Mouse (Mus musculus) heart, adult 8-10 months (tissue): ENCODE results near the gene Wdr24. TPM values are rescaled to one million over a fixed set of nuclear protein-coding genes. Genes with fewer than 3 reads are reported as not detected.

Experiments used
- DNase-seq: peaks from one replicate; pipeline ENCODE4 v3.0.0; 2022; ENCODE audit warnings: low spot score
- microRNA-seq: library from miRNA; unstranded; fragments of <30 nt; microRNA quantifications from one replicate; pipeline ENCODE4 v1.2.0, GENCODE M21; 2022
- total RNA-seq, 4 experiments: library from RNA; stranded (reverse); gene quantifications; 2 replicates each; pipeline ENCODE4 v1.2.4; 2022

The Wdr24 gene
- total RNA-seq, 4 experiments from 2014 or later: 11.2 to 12.6 (median 12.1) TPM

DNA sequence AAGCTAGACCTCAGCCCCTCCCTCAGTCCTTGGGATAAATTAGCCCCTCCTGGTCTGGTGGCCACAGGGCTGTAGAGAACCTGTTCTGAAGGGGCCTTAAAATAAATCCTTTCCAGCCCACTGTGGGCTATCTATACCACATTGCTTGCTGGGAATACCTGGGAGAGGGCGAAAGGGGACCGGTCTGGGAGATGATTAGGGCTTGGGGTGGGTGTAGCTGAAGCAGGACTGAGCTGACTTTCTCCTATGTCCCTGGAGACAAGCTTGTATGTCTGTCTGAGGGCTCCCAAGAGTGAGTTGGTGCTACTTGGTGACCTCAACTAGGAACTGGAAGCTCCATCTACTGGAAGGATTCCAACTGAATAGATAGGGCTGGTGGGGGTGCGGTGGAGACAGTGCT lies 53.6 kb downstream of the Wdr24 start:
- DNase-seq: no peak

DNA sequence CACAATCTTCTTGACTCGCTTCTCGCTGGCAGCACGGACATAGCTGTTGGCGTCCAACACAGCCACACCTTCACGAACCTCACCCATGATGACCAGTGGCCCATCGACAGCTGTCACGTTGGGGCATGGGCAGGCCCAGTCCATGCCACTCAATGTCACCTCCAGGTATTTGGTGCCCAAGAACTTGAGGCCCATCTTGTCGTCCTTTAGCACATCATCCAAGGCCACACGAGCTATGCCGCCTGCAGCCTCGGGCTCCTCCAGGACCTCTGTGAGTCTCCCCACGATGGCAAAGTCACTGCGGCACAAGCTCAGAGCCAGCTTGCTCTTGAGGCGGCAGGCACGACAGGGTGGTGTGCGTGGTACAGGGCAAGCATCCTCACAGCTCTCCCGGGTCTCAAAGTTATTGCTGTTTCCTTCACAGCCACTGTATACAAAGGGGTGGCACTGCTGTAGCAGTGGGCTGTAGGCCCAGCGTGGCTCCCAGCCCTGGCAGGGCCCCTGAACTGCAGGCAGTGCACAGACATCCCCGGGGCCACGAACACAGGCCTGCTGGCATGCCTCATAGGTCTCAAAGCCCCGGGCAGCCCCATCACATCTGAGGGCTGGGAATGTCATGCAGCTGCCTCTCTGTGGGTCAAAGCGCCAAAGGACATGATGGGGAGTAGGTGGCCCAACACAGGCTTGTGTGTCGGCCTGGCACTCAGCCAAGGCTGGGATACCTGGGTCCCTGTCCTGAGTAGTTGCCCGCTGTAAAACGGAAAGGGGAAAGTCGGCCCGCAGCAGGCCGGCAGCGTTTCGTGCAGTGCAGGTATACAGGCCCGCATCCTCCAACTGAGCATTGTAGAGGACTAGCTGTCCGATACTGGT lies 54.5 kb downstream of the Wdr24 start:
- DNase-seq: no peak

Small RNA genes lying within 50 kb of the gene (microRNA-seq; reads per million reads assigned to microRNA genes)
- gene Mir3082: 2.5 reads per million
- 2.8 reads per million, percentile 1 among the genes with 10 or more reads in this experiment for gene Mir6966

Other genes starting within 250 kb of the Wdr24 start
- 10 to 100 TPM; 30.7 to 34.2 (median 33.8) TPM for gene Lmf1, start 244.5 kb upstream of the Wdr24 start, total RNA-seq
- gene Gng13, start 106.5 kb upstream of the Wdr24 start, total RNA-seq: 1 to 10 TPM in 2 of 4 experiments, not detected in 2; 1.1 to 2.0 TPM
- 1 to 10 TPM; 1.2 to 2.1 (median 1.6) TPM for gene Chtf18, start 96.2 kb upstream of the Wdr24 start, total RNA-seq
- 1 to 10 TPM; 4.5 to 5.3 (median 4.6) TPM for gene Rpusd1, start 96.0 kb upstream of the Wdr24 start, total RNA-seq
- not detected for gene Mslnl, start 87.6 kb upstream of the Wdr24 start, total RNA-seq
- 10 to 100 TPM in 3 of 4 experiments, 1 to 10 TPM in 1; 9.8 to 20.9 (median 17.6) TPM for gene Msln, start 69.2 kb upstream of the Wdr24 start, total RNA-seq
- gene Narfl, start 49.9 kb upstream of the Wdr24 start, total RNA-seq: 10 to 100 TPM; 43.8 to 48.8 (median 46.6) TPM
- 10 to 100 TPM in 3 of 4 experiments, 1 to 10 TPM in 1; 8.5 to 18.4 (median 12.1) TPM for gene Haghl, start 38.0 kb upstream of the Wdr24 start, total RNA-seq
- gene Ccdc78, start 37.0 kb upstream of the Wdr24 start, total RNA-seq: under 1 TPM in 1 of 4 experiments, not detected in 3; 0.38 TPM
- gene Fam173a, start 30.7 kb upstream of the Wdr24 start, total RNA-seq: 10 to 100 TPM; 40.7 to 49.9 (median 44.9) TPM
- 1 to 10 TPM in 1 of 4 experiments, under 1 TPM in 1, not detected in 2; 0.72 to 1.8 TPM for gene AC134908.4, start 28.0 kb upstream of the Wdr24 start, total RNA-seq
- 10 to 100 TPM; 58.8 to 75.3 (median 65.7) TPM for gene Metrn, start 26.5 kb upstream of the Wdr24 start, total RNA-seq
- gene Fbxl16, start 14.5 kb upstream of the Wdr24 start, total RNA-seq: 1 to 10 TPM; 1.2 to 1.9 (median 1.5) TPM
- 10 to 100 TPM; 34.2 to 39.6 (median 34.8) TPM for gene Jmjd8, start 5.2 kb downstream of the Wdr24 start, total RNA-seq
- gene Stub1, start 9.8 kb downstream of the Wdr24 start, total RNA-seq: 100 to 1,000 TPM; 129 to 137 (median 130) TPM
- gene Rhbdl1, start 13.7 kb downstream of the Wdr24 start, total RNA-seq: 1 to 10 TPM in 3 of 4 experiments, under 1 TPM in 1; 0.97 to 5.1 (median 1.6) TPM
- gene Gm20683, start 18.1 kb downstream of the Wdr24 start, total RNA-seq: 1 to 10 TPM; 2.2 to 4.4 (median 3.8) TPM
- gene Rhot2, start 21.2 kb downstream of the Wdr24 start, total RNA-seq: 100 to 1,000 TPM; 128 to 153 (median 135) TPM
- 1 to 10 TPM; 1.4 to 2.1 (median 1.6) TPM for gene Wdr90, start 37.9 kb downstream of the Wdr24 start, total RNA-seq
- gene Mcrip2, start 45.1 kb downstream of the Wdr24 start, total RNA-seq: 100 to 1,000 TPM; 211 to 282 (median 267) TPM
- 10 to 100 TPM; 13.6 to 16.8 (median 14.5) TPM for gene Mettl26, start 51.4 kb downstream of the Wdr24 start, total RNA-seq
- gene Wfikkn1, start 57.2 kb downstream of the Wdr24 start, total RNA-seq: under 1 TPM; 0.44 to 0.57 (median 0.51) TPM
- 10 to 100 TPM; 17.3 to 20.1 (median 17.7) TPM for gene Rab40c, start 96.1 kb downstream of the Wdr24 start, total RNA-seq
- 10 to 100 TPM; 37.3 to 48.3 (median 47.8) TPM for gene Pigq, start 121.3 kb downstream of the Wdr24 start, total RNA-seq
- under 1 TPM in 1 of 4 experiments, not detected in 3; 0.41 TPM for gene Nhlrc4, start 121.3 kb downstream of the Wdr24 start, total RNA-seq
- under 1 TPM; 0.24 to 0.85 (median 0.36) TPM for gene A930017K11Rik, start 128.9 kb downstream of the Wdr24 start, total RNA-seq
- gene Capn15, start 162.2 kb downstream of the Wdr24 start, total RNA-seq: 1 to 10 TPM; 5.4 to 8.1 (median 6.8) TPM
- gene Rab11fip3, start 245.9 kb downstream of the Wdr24 start, total RNA-seq: 10 to 100 TPM; 30.0 to 33.6 (median 32.2) TPM